Mouse (Mus musculus): ENCODE measurements around the gene Abhd17c.

GRCm38 (mm10) chr7:84121778-84122177, 29.9 kb downstream of the Abhd17c start:
- TF ChIP-seq POLR2A (IDR thresholded peaks at IDR 0.05; ENCODE audit: low read depth, low read length) (no peak), CTCF (IDR thresholded peaks at IDR 0.05; ENCODE audit: extremely low read depth, insufficient read depth, insufficient read length, insufficient replicate concordance) (no peak)

Measured in spleen, adult 2 months (tissue).